Mouse (Mus musculus): ENCODE data around the gene Arpc2. TPM values are rescaled to one million over a fixed set of nuclear protein-coding genes. Genes with fewer than 3 reads are reported as not detected.

The Arpc2 gene
- total and polyA plus RNA-seq, 3 experiments: 108 to 423 (median 141) TPM

- no peak for TF ChIP-seq GABPA (IDR thresholded peaks at IDR 0.05; ENCODE audit: low read depth, low read length)
- TF ChIP-seq POLR2A (IDR thresholded peaks at IDR 0.05; ENCODE audit: control insufficient read depth in 1 of 2, insufficient read depth in 1 of 2, low read depth in 1 of 2, low read length in 2 of 2, poor library complexity in 1 of 2): no peak
- TF ChIP-seq HCFC1 (IDR thresholded peaks at IDR 0.05; ENCODE audit: low read depth, low read length): no peak
- no peak for TF ChIP-seq ZMIZ1 (IDR thresholded peaks at IDR 0.05; ENCODE audit: low read depth, low read length)
- TF ChIP-seq POLR2AphosphoS5 (IDR thresholded peaks at IDR 0.05; ENCODE audit: borderline replicate concordance, low read depth, low read length): no peak
- no peak for TF ChIP-seq MYC (IDR thresholded peaks at IDR 0.05; ENCODE audit: low read depth, low read length)
- TF ChIP-seq NELFE (IDR thresholded peaks at IDR 0.05; ENCODE audit: low read depth, low read length): no peak
- TF ChIP-seq TAL1 (IDR thresholded peaks at IDR 0.05; ENCODE audit: low read length): no peak
- no peak for TF ChIP-seq KAT2A (conservative IDR thresholded peaks at IDR 0.05; ENCODE audit: low read depth, low read length)
- TF ChIP-seq CTCF (IDR thresholded peaks at IDR 0.05 in 2 of 3, conservative IDR thresholded peaks at IDR 0.05 in 1 of 3; ENCODE audit: control insufficient read depth in 1 of 3, insufficient read depth in 1 of 3, low read depth in 2 of 3, low read length in 3 of 3, poor library complexity in 1 of 3, severe bottlenecking in 1 of 3): no peak
- no peak for TF ChIP-seq ZC3H11A (IDR thresholded peaks at IDR 0.05; ENCODE audit: low read depth, low read length)
- TF ChIP-seq BHLHE40 (IDR thresholded peaks at IDR 0.05; ENCODE audit: borderline replicate concordance, low read depth, low read length): no peak
- TF ChIP-seq MAZ (IDR thresholded peaks at IDR 0.05; ENCODE audit: low read depth, low read length): no peak
- no peak for TF ChIP-seq GATA1 (IDR thresholded peaks at IDR 0.05; ENCODE audit: low read depth, low read length)
- Histone ChIP-seq H3K9ac (ENCODE audit: control insufficient read depth, low read depth, low read length, poor library complexity, severe bottlenecking) (no peak overlapping the region), H3K27me3 (ENCODE audit: control insufficient read depth in 1 of 2, insufficient read depth in 2 of 2, low read length in 2 of 2) (no peaks in the 10 kb centered on the region), H3K4me3 (ENCODE audit: control insufficient read depth in 1 of 2, insufficient read depth in 1 of 2, low read depth in 2 of 2, low read length in 2 of 2) (no peak overlapping the region), H3K27ac (ENCODE audit: control insufficient read depth, low read depth, low read length) (no peak overlapping the region), H3K79me2 (ENCODE audit: control insufficient read depth, insufficient read depth, low read length, poor library complexity) (no peaks in the 10 kb centered on the region), H3K9me3 (replicated peaks; ENCODE audit: insufficient read depth, low read length) (no peaks in the 10 kb centered on the region), H3K36me3 (ENCODE audit: control insufficient read depth in 1 of 2, insufficient read depth in 2 of 2, low read length in 2 of 2) (no peaks in the 10 kb centered on the region), H3K4me1 (ENCODE audit: control insufficient read depth in 1 of 2, insufficient read depth in 2 of 2, low read length in 2 of 2) (peaks cover 2 to 3% of the 10 kb centered on the region in 2 experiments; a peak in 1 of 4 replicates)
- DNase-seq (ENCODE audit: low read depth, low spot score): no peak
Measured at GRCm38 (mm10) chr1:74314796-74315195, 78.9 kb downstream of the Arpc2 start.

- H3K4me1 ChIP-seq (ENCODE audit: control insufficient read depth in 1 of 2, insufficient read depth in 2 of 2, low read length in 2 of 2): peaks cover 2 to 3% of the 10 kb centered on the region in 2 experiments; a peak in 1 of 4 replicates
- no peak for TF ChIP-seq ELF1 (IDR thresholded peaks at IDR 0.05; ENCODE audit: low read depth, low read length)
- no peak for TF ChIP-seq ETS1 (IDR thresholded peaks at IDR 0.05; ENCODE audit: low read depth, low read length)
- TF ChIP-seq MYB (IDR thresholded peaks at IDR 0.05; ENCODE audit: low read depth, low read length): no peak
- no peak for TF ChIP-seq MYC (IDR thresholded peaks at IDR 0.05; ENCODE audit: low read depth, low read length)
- TF ChIP-seq ZMIZ1 (IDR thresholded peaks at IDR 0.05; ENCODE audit: low read depth, low read length): no peak
- TF ChIP-seq MAFK (IDR thresholded peaks at IDR 0.05; ENCODE audit: borderline replicate concordance, low read depth, low read length): no peak
- TF ChIP-seq MAZ (IDR thresholded peaks at IDR 0.05; ENCODE audit: low read depth, low read length): no peak
- TF ChIP-seq E2F4 (IDR thresholded peaks at IDR 0.05; ENCODE audit: borderline replicate concordance, low read depth, low read length): no peak
- no peak for TF ChIP-seq GATA1 (IDR thresholded peaks at IDR 0.05; ENCODE audit: low read depth, low read length)
- TF ChIP-seq USF2 (IDR thresholded peaks at IDR 0.05; ENCODE audit: borderline replicate concordance in 1 of 2, insufficient read depth in 1 of 2, low read depth in 1 of 2, low read length in 2 of 2): no peak
- TF ChIP-seq TCF12 (IDR thresholded peaks at IDR 0.05; ENCODE audit: low read depth, low read length): no peak
- TF ChIP-seq NELFE (IDR thresholded peaks at IDR 0.05; ENCODE audit: low read depth, low read length): no peak
- no peaks in the 10 kb centered on the region for H3K9me3 ChIP-seq (replicated peaks; ENCODE audit: insufficient read depth, low read length)
- H3K36me3 ChIP-seq (ENCODE audit: control insufficient read depth in 1 of 2, insufficient read depth in 2 of 2, low read length in 2 of 2): no peaks in the 10 kb centered on the region
- no peaks in the 10 kb centered on the region for H3K27me3 ChIP-seq (ENCODE audit: control insufficient read depth in 1 of 2, insufficient read depth in 2 of 2, low read length in 2 of 2)
- no peak overlapping the region for H3K27ac ChIP-seq (ENCODE audit: control insufficient read depth, low read depth, low read length)
- H3K9ac ChIP-seq (ENCODE audit: control insufficient read depth, low read depth, low read length, poor library complexity, severe bottlenecking): no peak overlapping the region
- no peak for DNase-seq (ENCODE audit: low read depth, low spot score)
- H3K4me3 ChIP-seq (ENCODE audit: control insufficient read depth in 1 of 2, insufficient read depth in 1 of 2, low read depth in 2 of 2, low read length in 2 of 2): no peak overlapping the region
- no peaks in the 10 kb centered on the region for H3K79me2 ChIP-seq (ENCODE audit: control insufficient read depth, insufficient read depth, low read length, poor library complexity)
Measured at GRCm38 (mm10) chr1:74316114-74316827, 80.4 kb downstream of the Arpc2 start.

Measured in MEL (cell line).